Mouse (Mus musculus) thymus, adult 2 months (tissue): ENCODE data around the gene Ndufb4. TPM values are rescaled to one million over a fixed set of nuclear protein-coding genes. Genes with fewer than 3 reads are reported as not detected.

ENCODE experiments used
- DNase-seq: peaks from one replicate; pipeline ENCODE4 v3.0.0; 2021
- H3K27ac ChIP-seq: fragments of 200-500 bp; 2 replicates; pipeline ENCODE4 v1.5.1; 2012; ENCODE audit warnings: low read length, control low read depth; ENCODE audit not compliant: control insufficient read depth, insufficient read depth
- H3K27me3 ChIP-seq: fragments of 200-500 bp; 2 replicates; pipeline ENCODE4 v1.6.1; 2012; ENCODE audit warnings: mild to moderate bottlenecking, low read length, moderate library complexity, mixed read lengths; ENCODE audit not compliant: control insufficient read depth, insufficient read depth
- H3K36me3 ChIP-seq: fragments of 200-500 bp; 2 replicates; pipeline ENCODE4 v1.6.1; 2012; ENCODE audit warnings: mild to moderate bottlenecking, low read length, moderate library complexity; ENCODE audit not compliant: control insufficient read depth, insufficient read depth
- H3K4me1 ChIP-seq: fragments of 200-500 bp; replicated peaks from 2 replicates; pipeline ENCODE4 v1.6.1; 2012; ENCODE audit warnings: low read length; ENCODE audit not compliant: control insufficient read depth, insufficient read depth
- H3K4me3 ChIP-seq: fragments of 200-500 bp; 2 replicates; pipeline ENCODE4 v1.5.1; 2012; ENCODE audit warnings: mild to moderate bottlenecking, low read length, control low read depth, moderate library complexity; ENCODE audit not compliant: control insufficient read depth, insufficient read depth
- CTCF ChIP-seq: fragments of 200-500 bp; IDR thresholded peaks from 2 replicates; pipeline ENCODE4 v1.5.1; 2012; ENCODE audit warnings: mild to moderate bottlenecking, control low read depth, low read length, moderate library complexity, borderline replicate concordance; ENCODE audit not compliant: control insufficient read depth, poor library complexity, insufficient read depth; ENCODE audit errors: extremely low read depth
- POLR2A ChIP-seq: fragments of 200-500 bp; IDR thresholded peaks from 2 replicates; pipeline ENCODE4 v1.6.1; 2012; ENCODE audit warnings: mild to moderate bottlenecking, low read length, control low read depth, moderate library complexity; ENCODE audit not compliant: control insufficient read depth, poor library complexity, insufficient read depth; ENCODE audit errors: extremely low read depth
- WGBS: fragments of 180-500 bp; shearing (Covaris S2); methylation state at CpG from one replicate; pipeline ENCODE4 v1.1.7; 2018; 5-methylcytosine and 5-hydroxymethylcytosine counted together
- polyA plus RNA-seq: library from polyadenylated mRNA; depleted of rRNA; stranded (reverse); fragments of >200 nt; gene quantifications from 2 replicates; pipeline ENCODE4 v1.2.3, GENCODE M21; 2012

Gene Ndufb4
- polyA plus RNA-seq, 1 experiment, result 80.2 TPM

- no peak overlapping the region for H3K27ac ChIP-seq
- TF ChIP-seq CTCF (no peak), POLR2A (no peak)
- H3K36me3 ChIP-seq, result no peaks in the 10 kb centered on the region
- DNase-seq, result no peak
- no peak overlapping the region for H3K4me3 ChIP-seq
- H3K4me1 ChIP-seq, result no peaks in the 10 kb centered on the region
- no peaks in the 10 kb centered on the region for H3K27me3 ChIP-seq
Measured at GRCm38 (mm10) chr16:37637802-37638201, 16.5 kb downstream of the Ndufb4 start.

GRCm38 (mm10) chr16:37636107-37636506 is 18.1 kb downstream of the Ndufb4 start:
- Histone ChIP-seq H3K4me1 (no peaks in the 10 kb centered on the region), H3K27me3 (no peaks in the 10 kb centered on the region), H3K4me3 (no peak overlapping the region), H3K27ac (no peak overlapping the region), H3K36me3 (no peaks in the 10 kb centered on the region)
- no peak for DNase-seq
- 60% methylated on average over 6 of the region's 6 CpGs for WGBS
- TF ChIP-seq CTCF, result no peak
- TF ChIP-seq POLR2A, result no peak

GRCm38 (mm10) chr16:37635095-37635494 is 19.2 kb downstream of the Ndufb4 start:
- Histone ChIP-seq H3K27ac (no peak overlapping the region), H3K36me3 (no peaks in the 10 kb centered on the region), H3K4me1 (no peaks in the 10 kb centered on the region), H3K27me3 (no peaks in the 10 kb centered on the region), H3K4me3 (no peak overlapping the region)
- no peak for DNase-seq
- TF ChIP-seq POLR2A (no peak), CTCF (no peak)
- WGBS, result 94% methylated on average over 1 of the region's 1 CpGs

GRCm38 (mm10) chr16:37634578-37634977 is 19.7 kb downstream of the Ndufb4 start:
- TF ChIP-seq CTCF (no peak), POLR2A (no peak)

GRCm38 (mm10) chr16:37629011-37629410 is 25.2 kb downstream of the Ndufb4 start:
- no peaks in the 10 kb centered on the region for H3K4me1 ChIP-seq
- no peaks in the 10 kb centered on the region for H3K36me3 ChIP-seq
- no peaks in the 10 kb centered on the region for H3K27me3 ChIP-seq
- no peak overlapping the region for H3K27ac ChIP-seq
- no peak for TF ChIP-seq POLR2A
- TF ChIP-seq CTCF, result no peak
- DNase-seq, result no peak
- 98% methylated on average over 7 of the region's 7 CpGs for WGBS
- no peak overlapping the region for H3K4me3 ChIP-seq

More at GRCm38 (mm10) chr16:37634578-37634977, 19.7 kb downstream of the Ndufb4 start:
- H3K4me1 ChIP-seq, result no peaks in the 10 kb centered on the region
- H3K36me3 ChIP-seq, result no peaks in the 10 kb centered on the region
- DNase-seq, result no peak
- no peaks in the 10 kb centered on the region for H3K27me3 ChIP-seq
- 78% methylated on average over 9 of the region's 9 CpGs for WGBS
- H3K4me3 ChIP-seq, result no peak overlapping the region
- H3K27ac ChIP-seq, result no peak overlapping the region

- 90% methylated on average over 9 of the region's 9 CpGs for WGBS
- DNase-seq, result no peak
Measured at GRCm38 (mm10) chr16:37628336-37628735, 25.9 kb downstream of the Ndufb4 start.

GRCm38 (mm10) chr16:37626388-37626949 is 27.8 kb downstream of the Ndufb4 start:
- Histone ChIP-seq H3K4me1 (no peaks in the 10 kb centered on the region), H3K4me3 (no peak overlapping the region), H3K27me3 (no peaks in the 10 kb centered on the region), H3K27ac (no peak overlapping the region), H3K36me3 (no peaks in the 10 kb centered on the region)
- WGBS, result 86% methylated on average over 4 of the region's 4 CpGs
- DNase-seq, result no peak
- no peak for TF ChIP-seq CTCF
- no peak for TF ChIP-seq POLR2A

More at GRCm38 (mm10) chr16:37628336-37628735, 25.9 kb downstream of the Ndufb4 start:
- TF ChIP-seq CTCF, result no peak
- no peak for TF ChIP-seq POLR2A
- Histone ChIP-seq H3K4me3 (no peak overlapping the region), H3K27me3 (no peaks in the 10 kb centered on the region), H3K27ac (no peak overlapping the region), H3K36me3 (no peaks in the 10 kb centered on the region), H3K4me1 (no peaks in the 10 kb centered on the region)
